Mouse (Mus musculus): ENCODE data around the gene Bloc1s1. TPM values are rescaled to one million over a fixed set of nuclear protein-coding genes. Genes with fewer than 3 reads are reported as not detected.

The Bloc1s1 gene
- total RNA-seq, 2 experiments from 2014 or later = 165 to 212 TPM

DNA sequence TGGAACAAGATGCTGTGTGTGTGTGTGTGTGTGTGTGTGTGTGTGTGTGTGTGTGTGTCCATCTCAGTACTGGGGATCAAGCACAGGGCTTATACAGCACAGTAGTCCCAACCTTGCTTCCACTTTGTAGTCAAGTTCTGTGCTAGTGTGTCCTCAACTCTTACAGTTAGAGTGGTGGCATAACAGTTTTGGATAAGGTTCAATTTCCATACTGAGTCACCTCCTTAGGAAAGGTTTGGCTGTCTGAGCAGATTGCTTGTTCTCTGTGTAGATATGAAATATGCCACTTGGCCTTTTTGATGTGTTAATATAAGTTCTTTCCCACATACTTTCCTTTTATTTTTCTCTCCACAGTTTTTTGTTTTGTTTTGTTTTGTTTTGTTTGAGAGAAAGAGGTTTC, 45.5 kb downstream of the Bloc1s1 start:
- ATAC-seq (ENCODE audit: poor library complexity, severe bottlenecking) = no peak

DNA sequence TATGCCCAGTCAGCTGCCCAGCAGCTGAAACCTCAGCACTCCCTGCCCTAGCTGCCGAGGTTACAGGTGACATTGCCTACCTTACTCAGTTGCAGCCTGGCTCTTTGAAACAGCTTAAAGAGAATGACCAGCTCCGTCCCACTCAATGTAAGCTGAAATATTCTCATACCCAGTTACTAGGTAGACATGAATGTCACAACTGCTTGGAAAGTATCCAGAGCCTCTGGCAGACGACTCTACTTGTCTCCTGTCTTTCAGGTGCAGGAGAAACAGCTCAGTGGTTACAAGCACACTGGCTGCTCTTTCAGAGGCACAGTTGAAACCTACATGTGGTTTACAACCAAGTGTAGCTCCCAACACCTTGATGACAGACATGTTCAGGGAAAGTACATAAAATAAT, 53.5 kb downstream of the Bloc1s1 start:
- ATAC-seq (ENCODE audit: poor library complexity, severe bottlenecking) = no peak

Other genes starting within 250 kb of the Bloc1s1 start
- gene Suox, start 250.0 kb downstream of the Bloc1s1 start, total RNA-seq (2015) = 1.4 and 1.5 TPM in 2 replicates
- 3.9 and 4.7 TPM in 2 replicates for gene Suox, start 250.0 kb downstream of the Bloc1s1 start, total RNA-seq (2017)
- 62.8 and 64.7 TPM in 2 replicates for gene Rab5b, start 227.8 kb downstream of the Bloc1s1 start, total RNA-seq (2015)
- gene Rab5b, start 227.8 kb downstream of the Bloc1s1 start, total RNA-seq (2017) = 77.1 and 84.0 TPM in 2 replicates
- gene Pmel, start 219.8 kb downstream of the Bloc1s1 start, total RNA-seq (2015) = 0.16 and 0.57 TPM in 2 replicates
- 0.07 and 0.73 TPM in 2 replicates for gene Pmel, start 219.8 kb downstream of the Bloc1s1 start, total RNA-seq (2017)
- 85.3 and 89.5 TPM in 2 replicates for gene Cdk2, start 219.0 kb downstream of the Bloc1s1 start, total RNA-seq (2015)
- gene Cdk2, start 219.0 kb downstream of the Bloc1s1 start, total RNA-seq (2017) = 63.4 and 70.7 TPM in 2 replicates
- 35.0 and 37.6 TPM in 2 replicates for gene Dgka, start 179.2 kb downstream of the Bloc1s1 start, total RNA-seq (2015)
- 31.5 and 32.6 TPM in 2 replicates for gene Dgka, start 179.2 kb downstream of the Bloc1s1 start, total RNA-seq (2017)
- 22.0 and 25.0 TPM in 2 replicates for gene Pym1, start 176.1 kb downstream of the Bloc1s1 start, total RNA-seq (2015)
- 37.1 and 43.4 TPM in 2 replicates for gene Pym1, start 176.1 kb downstream of the Bloc1s1 start, total RNA-seq (2017)
- 4.4 and 4.5 TPM in 2 replicates for gene Mmp19, start 133.1 kb downstream of the Bloc1s1 start, total RNA-seq (2015)
- 10.9 and 12.7 TPM in 2 replicates for gene Mmp19, start 133.1 kb downstream of the Bloc1s1 start, total RNA-seq (2017)
- 29.1 and 35.9 TPM in 2 replicates for gene Dnajc14, start 120.0 kb downstream of the Bloc1s1 start, total RNA-seq (2015)
- 58.3 and 61.3 TPM in 2 replicates for gene Dnajc14, start 120.0 kb downstream of the Bloc1s1 start, total RNA-seq (2017)
- 4.5 and 6.5 TPM in 2 replicates for gene Tmem198b, start 119.7 kb downstream of the Bloc1s1 start, total RNA-seq (2015)
- gene Tmem198b, start 119.7 kb downstream of the Bloc1s1 start, total RNA-seq (2017) = 3.9 and 4.0 TPM in 2 replicates
- gene Sarnp, start 106.7 kb downstream of the Bloc1s1 start, total RNA-seq (2015) = 173 and 182 TPM in 2 replicates
- gene Sarnp, start 106.7 kb downstream of the Bloc1s1 start, total RNA-seq (2017) = 209 and 234 TPM in 2 replicates
- gene Ormdl2, start 102.4 kb downstream of the Bloc1s1 start, total RNA-seq (2015) = 49.5 and 65.2 TPM in 2 replicates
- gene Ormdl2, start 102.4 kb downstream of the Bloc1s1 start, total RNA-seq (2017) = 67.1 and 72.3 TPM in 2 replicates
- 0.07 and 0.18 TPM in 2 replicates for gene Gdf11, start 32.3 kb downstream of the Bloc1s1 start, total RNA-seq (2015)
- gene Gdf11, start 32.3 kb downstream of the Bloc1s1 start, total RNA-seq (2017) = 0.18 and 0.28 TPM in 2 replicates
- 60.5 and 76.0 TPM in 2 replicates for gene Cd63, start 23.0 kb downstream of the Bloc1s1 start, total RNA-seq (2015)
- gene Cd63, start 23.0 kb downstream of the Bloc1s1 start, total RNA-seq (2017) = 46.8 and 47.1 TPM in 2 replicates
- 3.4 and 6.0 TPM in 2 replicates for gene Rdh5, start 1.1 kb downstream of the Bloc1s1 start, total RNA-seq (2015)
- gene Rdh5, start 1.1 kb downstream of the Bloc1s1 start, total RNA-seq (2017) = 0.94 and 3.6 TPM in 2 replicates
- gene Itga7, start 9.8 kb upstream of the Bloc1s1 start, total RNA-seq (2015) = not detected in 2 replicates
- gene Itga7, start 9.8 kb upstream of the Bloc1s1 start, total RNA-seq (2017) = not detected in 2 replicates
- gene Mettl7b, start 37.0 kb upstream of the Bloc1s1 start, total RNA-seq (2015) = not detected in 2 replicates
- not detected in 2 replicates for gene Mettl7b, start 37.0 kb upstream of the Bloc1s1 start, total RNA-seq (2017)
- not detected in 2 replicates for gene Olfr9, start 65.4 kb upstream of the Bloc1s1 start, total RNA-seq (2015)
- not detected in 2 replicates for gene Olfr9, start 65.4 kb upstream of the Bloc1s1 start, total RNA-seq (2017)
- gene Olfr763, start 86.8 kb upstream of the Bloc1s1 start, total RNA-seq (2015) = not detected in 2 replicates
- gene Olfr763, start 86.8 kb upstream of the Bloc1s1 start, total RNA-seq (2017) = not detected in 2 replicates
- not detected in 2 replicates for gene Olfr764-ps1, start 115.9 kb upstream of the Bloc1s1 start, total RNA-seq (2015)
- gene Olfr764-ps1, start 115.9 kb upstream of the Bloc1s1 start, total RNA-seq (2017) = not detected in 2 replicates
- gene Olfr765, start 126.0 kb upstream of the Bloc1s1 start, total RNA-seq (2015) = not detected in 2 replicates
- gene Olfr765, start 126.0 kb upstream of the Bloc1s1 start, total RNA-seq (2017) = not detected in 2 replicates
- gene Olfr766-ps1, start 144.9 kb upstream of the Bloc1s1 start, total RNA-seq (2015) = not detected in 2 replicates
- not detected in 2 replicates for gene Olfr766-ps1, start 144.9 kb upstream of the Bloc1s1 start, total RNA-seq (2017)
- gene Olfr767, start 158.9 kb upstream of the Bloc1s1 start, total RNA-seq (2015) = not detected in 2 replicates
- gene Olfr767, start 158.9 kb upstream of the Bloc1s1 start, total RNA-seq (2017) = not detected in 2 replicates
- gene Olfr768, start 175.3 kb upstream of the Bloc1s1 start, total RNA-seq (2015) = not detected in 2 replicates
- not detected in 2 replicates for gene Olfr768, start 175.3 kb upstream of the Bloc1s1 start, total RNA-seq (2017)
- gene Olfr769, start 193.8 kb upstream of the Bloc1s1 start, total RNA-seq (2015) = not detected in 2 replicates
- gene Olfr769, start 193.8 kb upstream of the Bloc1s1 start, total RNA-seq (2017) = not detected in 2 replicates
- gene Olfr770, start 215.0 kb upstream of the Bloc1s1 start, total RNA-seq (2015) = not detected in 2 replicates
- gene Olfr770, start 215.0 kb upstream of the Bloc1s1 start, total RNA-seq (2017) = not detected in 2 replicates
- not detected in 2 replicates for gene Olfr771, start 240.7 kb upstream of the Bloc1s1 start, total RNA-seq (2015)
- gene Olfr771, start 240.7 kb upstream of the Bloc1s1 start, total RNA-seq (2017) = not detected in 2 replicates